Mouse (Mus musculus) liver, embryonic 11.5 days (tissue): ENCODE measurements around the gene 1810024B03Rik. TPM values are rescaled to one million over a fixed set of nuclear protein-coding genes. Genes with fewer than 3 reads are reported as not detected.

Source experiments
- polyA plus RNA-seq: library from polyadenylated mRNA; unstranded; fragments of >200 nt; fragmentation: Nextera tagmentation; extraction: Ambion mirVana; gene quantifications from 2 replicates; pipeline ENCODE4 v1.2.1, GENCODE M21; 2014

1810024B03Rik gene
- polyA plus RNA-seq, 1 experiment from 2014 or later, result 2.4 TPM

Other genes with a start within 250 kb of the 1810024B03Rik start
- gene Ap4e1, start 199.6 kb downstream of the 1810024B03Rik start, polyA plus RNA-seq, result 13.3 and 13.9 TPM in 2 replicates
- 69.6 and 78.2 TPM in 2 replicates for gene Blvra, start 137.6 kb downstream of the 1810024B03Rik start, polyA plus RNA-seq
- gene Ncaph, start 74.3 kb downstream of the 1810024B03Rik start, polyA plus RNA-seq, result 89.9 and 105 TPM in 2 replicates
- 32.1 and 33.4 TPM in 2 replicates for gene Itpripl1, start 64.8 kb downstream of the 1810024B03Rik start, polyA plus RNA-seq
- gene Snrnp200, start 106 bp upstream of the 1810024B03Rik start, polyA plus RNA-seq, result 75.3 and 86.7 TPM in 2 replicates
- gene Ciao1, start 39.5 kb upstream of the 1810024B03Rik start, polyA plus RNA-seq, result 72.1 and 72.6 TPM in 2 replicates
- 16.9 and 18.2 TPM in 2 replicates for gene Tmem127, start 39.6 kb upstream of the 1810024B03Rik start, polyA plus RNA-seq
- gene Stard7, start 61.9 kb upstream of the 1810024B03Rik start, polyA plus RNA-seq, result 88.9 and 99.6 TPM in 2 replicates
- 8.8 and 10.1 TPM in 2 replicates for gene Dusp2, start 127.9 kb upstream of the 1810024B03Rik start, polyA plus RNA-seq
- gene Astl, start 130.4 kb upstream of the 1810024B03Rik start, polyA plus RNA-seq, result not detected in 2 replicates
- gene Adra2b, start 154.9 kb upstream of the 1810024B03Rik start, polyA plus RNA-seq, result 20.1 and 20.7 TPM in 2 replicates
- 0.43 and 0.92 TPM in 2 replicates for gene Gpat2, start 216.9 kb upstream of the 1810024B03Rik start, polyA plus RNA-seq
- gene Fahd2a, start 236.3 kb upstream of the 1810024B03Rik start, polyA plus RNA-seq, result 16.6 and 19.9 TPM in 2 replicates